Mouse (Mus musculus) urinary bladder, postnatal 10 days (tissue): ENCODE data around the gene Hipk2.

Experiments used
- DNase-seq: peaks from one replicate; pipeline ENCODE4 v3.0.0; 2022; ENCODE audit warnings: low spot score

The Hipk2 gene

GRCm38 (mm10) chr6:38902820-38903439 lies 27.0 kb upstream of the Hipk2 start:
- no peak for DNase-seq

- no peak for DNase-seq
Measured at GRCm38 (mm10) chr6:38901636-38902035, 25.7 kb upstream of the Hipk2 start.

GRCm38 (mm10) chr6:38901152-38901551 lies 25.2 kb upstream of the Hipk2 start:
- no peak for DNase-seq

- no peak for DNase-seq
Measured at GRCm38 (mm10) chr6:38900479-38901126, 24.6 kb upstream of the Hipk2 start.

GRCm38 (mm10) chr6:38900073-38900472 lies 24.1 kb upstream of the Hipk2 start:
- no peak for DNase-seq

GRCm38 (mm10) chr6:38893615-38894014 lies 17.6 kb upstream of the Hipk2 start:
- no peak for DNase-seq

GRCm38 (mm10) chr6:38892017-38892416 lies 16.1 kb upstream of the Hipk2 start:
- DNase-seq = no peak

GRCm38 (mm10) chr6:38889156-38889555 lies 13.2 kb upstream of the Hipk2 start:
- DNase-seq = no peak

- no peak for DNase-seq
Measured at GRCm38 (mm10) chr6:38887436-38887835, 11.5 kb upstream of the Hipk2 start.

GRCm38 (mm10) chr6:38885132-38885531 lies 9.2 kb upstream of the Hipk2 start:
- no peak for DNase-seq

GRCm38 (mm10) chr6:38884482-38884881 lies 8.5 kb upstream of the Hipk2 start:
- DNase-seq = no peak

GRCm38 (mm10) chr6:38882728-38883171 lies 6.8 kb upstream of the Hipk2 start:
- DNase-seq = no peak

GRCm38 (mm10) chr6:38881975-38882374 lies 6.0 kb upstream of the Hipk2 start:
- DNase-seq = no peak

GRCm38 (mm10) chr6:38881468-38881867 lies 5.5 kb upstream of the Hipk2 start:
- DNase-seq = no peak

- DNase-seq = no peak
Measured at GRCm38 (mm10) chr6:38877674-38878073, 1.7 kb upstream of the Hipk2 start.

GRCm38 (mm10) chr6:38875258-38876070 lies 501 bp downstream of the Hipk2 start, which contains the start of gene Tbxas1:
Gene Tbxas1, plus strand, starts transcription at chr6:38875404.
- DNase-seq = no peak

- no peak for DNase-seq
Measured at GRCm38 (mm10) chr6:38874565-38875257, 1.3 kb downstream of the Hipk2 start.

- no peak for DNase-seq
Measured at GRCm38 (mm10) chr6:38874035-38874434, 1.9 kb downstream of the Hipk2 start.

- no peak for DNase-seq
Measured at GRCm38 (mm10) chr6:38873316-38873715, 2.6 kb downstream of the Hipk2 start.

- DNase-seq = no peak
Measured at GRCm38 (mm10) chr6:38871051-38871450, 4.9 kb downstream of the Hipk2 start.

GRCm38 (mm10) chr6:38870070-38870469 lies 5.9 kb downstream of the Hipk2 start:
- no peak for DNase-seq

GRCm38 (mm10) chr6:38868974-38869373 lies 7.0 kb downstream of the Hipk2 start:
- DNase-seq = no peak
